In genomic region chr11:95914571-95914991, GRCm38 (mm10) we compare ENCODE assay signal across 8 mouse cellular contexts. TPM values are rescaled to one million over a fixed set of nuclear protein-coding genes. Genes with fewer than 3 reads are reported as not detected.
A peak's percentile ranks its signal among the peaks of the same experiment; 100 is the strongest.
DNase-seq lines count a peak whose midpoint lies in the region; ATAC-seq and TF ChIP-seq lines count a peak whose summit lies in the region.

B4galnt2 (minus strand) TSS chr11:95914891.

- DNase-seq in adrenal gland, postnatal 14 days: peak; percentile 14
- no peak for DNase-seq in adrenal gland, postnatal 4 days (ENCODE audit: low spot score in 2 of 2)
- peak; percentile 58 for DNase-seq in thymus, postnatal 4 days
- DNase-seq in thymus, postnatal 36 days: no peak
- DNase-seq in hindbrain, postnatal 0 days (ENCODE audit: low spot score): no peak
- DNase-seq in liver, embryonic 11.5 days (ENCODE audit: low spot score): peak; percentile 49
- DNase-seq in right cerebral cortex, postnatal 25 days: peak; percentile 24
- no peak for DNase-seq in gastrocnemius, postnatal 36 days

- intact Hi-C loops in gastrocnemius, postnatal 36 days (cut with DNase I): no loop called here

- peaks cover 55% of the 10 kb centered on the region for H3K27me3 ChIP-seq in hindbrain, postnatal 0 days (ENCODE audit: insufficient read depth, low read length)
- peaks cover 58% of the 10 kb centered on the region for H3K27me3 ChIP-seq in liver, embryonic 11.5 days (replicated peaks; ENCODE audit: control insufficient read depth, insufficient read depth, low read length)

- no peaks in the 10 kb centered on the region for H3K36me3 ChIP-seq in hindbrain, postnatal 0 days (ENCODE audit: insufficient read depth, low read length)
- H3K36me3 ChIP-seq in liver, embryonic 11.5 days (ENCODE audit: control insufficient read depth, insufficient read depth, low read length): no peaks in the 10 kb centered on the region

- no peaks in the 10 kb centered on the region for H3K9me3 ChIP-seq in hindbrain, postnatal 0 days (ENCODE audit: low read length)
- no peaks in the 10 kb centered on the region for H3K9me3 ChIP-seq in liver, embryonic 11.5 days (ENCODE audit: control insufficient read depth, low read length)

- TF ChIP-seq CTCF in hindbrain, postnatal 0 days (IDR thresholded peaks at IDR 0.05; ENCODE audit: low read depth): no peak

- H3K9ac ChIP-seq in hindbrain, postnatal 0 days (replicated peaks; ENCODE audit: low read length): no peak within 1 kb of the TSS
- H3K9ac ChIP-seq in liver, embryonic 11.5 days (ENCODE audit: low read depth, low read length): no peak within 1 kb of the TSS

- under 1% methylated on average over 35 of the region's 35 CpGs for WGBS in hindbrain, postnatal 0 days
- 3% methylated on average over 35 of the region's 35 CpGs for WGBS in liver, embryonic 11.5 days

- no peak for ATAC-seq in hindbrain, postnatal 0 days
- no peak for ATAC-seq in liver, embryonic 11.5 days (replicated peaks; ENCODE audit: low FRiP score)

- H3K4me2 ChIP-seq in hindbrain, postnatal 0 days (ENCODE audit: low read depth, low read length): peak within 1 kb of the TSS; percentile 14
- peak within 1 kb of the TSS; percentile 49 for H3K4me2 ChIP-seq in liver, embryonic 11.5 days

- no peak within 1 kb of the TSS for H3K27ac ChIP-seq in hindbrain, postnatal 0 days
- no peak within 1 kb of the TSS for H3K27ac ChIP-seq in liver, embryonic 11.5 days (ENCODE audit: low read depth, low read length)

- H3K4me3 ChIP-seq in hindbrain, postnatal 0 days (ENCODE audit: low read length): 0 out of 2 replicates have a peak within 1 kb of the TSS, but pooled peaks have one; percentile 2
- H3K4me3 ChIP-seq in liver, embryonic 11.5 days (ENCODE audit: low read depth, low read length): peak within 1 kb of the TSS; percentile 35

- peaks cover 3% of the 10 kb centered on the region; the same call in 1 of the 2 replicates for H3K4me1 ChIP-seq in hindbrain, postnatal 0 days (ENCODE audit: insufficient read depth, low read length)
- H3K4me1 ChIP-seq in liver, embryonic 11.5 days (replicated peaks; ENCODE audit: control insufficient read depth, insufficient read depth, low read length): peaks cover 6% of the 10 kb centered on the region

RNA-seq across cellular contexts. Expression of gene B4galnt2, which starts in this region (rescaled TPM):
- total RNA-seq in adrenal gland, postnatal 14 days (2021): not detected in 2 replicates
- under 1 TPM in 1 of 2 experiments, not detected in 1; 0.28 TPM for total RNA-seq in adrenal gland, postnatal 4 days (2021)
- not detected in 2 replicates for total RNA-seq in hindbrain, postnatal 0 days (2014; rRNA removed)
- polyA plus RNA-seq in hindbrain, postnatal 0 days (2015; fragmentation: Nextera tagmentation; extraction: Ambion mirVana): not detected in 2 replicates
- 0.34 and 0.51 TPM in 2 replicates for polyA plus RNA-seq in liver, embryonic 11.5 days (2014; fragmentation: Nextera tagmentation; extraction: Ambion mirVana)
- not detected for total RNA-seq in gastrocnemius, postnatal 36 days (2021)

Comparison
In these comparisons a context has a peak if more than half of its experiments do, and no peak if none do; other contexts are left out.
1. DNase-seq: peak in thymus, postnatal 4 days (single experiment) and right cerebral cortex, postnatal 25 days (single experiment); none in adrenal gland, postnatal 4 days (0 of 2), thymus, postnatal 36 days (0 of 2), hindbrain, postnatal 0 days (single experiment) and gastrocnemius, postnatal 36 days (0 of 2).
2. Peak in DNase-seq in adrenal gland, postnatal 14 days; RNA of the gene not detected or under 1 TPM.
3. Peak in DNase-seq, H3K4me3 ChIP-seq and H3K4me2 ChIP-seq in liver, embryonic 11.5 days; RNA of the gene not detected or under 1 TPM.